Mouse (Mus musculus): ENCODE results near the gene Slc9a9.

DNA sequence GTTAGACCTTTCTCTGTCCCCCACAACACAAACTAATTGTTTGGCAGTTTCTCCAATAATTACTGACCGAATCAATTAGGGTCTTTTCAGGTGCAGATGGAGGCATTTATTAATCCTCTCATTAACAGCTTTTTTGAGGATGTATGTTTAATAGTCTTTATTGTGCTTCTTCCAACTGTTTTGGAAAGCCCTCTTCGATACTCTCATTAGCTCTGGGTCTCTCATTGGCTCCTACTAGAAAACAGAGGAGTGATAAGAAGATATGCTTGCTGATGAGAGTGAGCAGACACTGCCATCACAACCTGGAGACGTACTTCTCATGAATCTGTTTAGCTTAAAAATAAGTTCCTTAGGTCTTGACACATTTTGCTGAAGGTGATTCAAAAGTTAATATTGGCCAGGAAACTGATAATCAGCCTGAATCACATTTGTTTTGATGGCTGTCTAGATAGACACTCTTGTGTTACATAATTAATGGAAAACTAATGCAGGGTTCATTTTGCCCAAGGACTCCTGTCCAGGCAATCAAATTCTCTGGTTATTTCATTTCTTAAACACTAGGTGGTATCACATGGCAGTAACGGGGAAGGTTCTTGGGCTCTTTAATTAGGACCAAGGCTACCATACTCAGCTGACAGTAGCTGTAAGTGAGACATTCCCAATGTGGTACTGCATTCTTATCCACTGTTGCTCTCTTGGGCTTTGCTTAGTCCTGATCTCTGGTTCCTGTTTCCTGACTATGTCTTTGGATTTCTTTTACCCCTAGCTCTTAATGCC is 199.5 kb downstream of the Slc9a9 start:
- TF ChIP-seq POLR2A (IDR thresholded peaks at IDR 0.05; ENCODE audit: extremely low read depth, insufficient read depth, low read length) = no peak
- no peak for TF ChIP-seq CTCF (IDR thresholded peaks at IDR 0.05; ENCODE audit: extremely low read depth, insufficient read depth, low read length)
